Mouse (Mus musculus): ENCODE data around the gene Nr4a3. TPM values are rescaled to one million over a fixed set of nuclear protein-coding genes. Genes with fewer than 3 reads are reported as not detected.

Gene Nr4a3
- total RNA-seq, 2 experiments from 2014 or later = 4.5 to 12.4 TPM

DNA sequence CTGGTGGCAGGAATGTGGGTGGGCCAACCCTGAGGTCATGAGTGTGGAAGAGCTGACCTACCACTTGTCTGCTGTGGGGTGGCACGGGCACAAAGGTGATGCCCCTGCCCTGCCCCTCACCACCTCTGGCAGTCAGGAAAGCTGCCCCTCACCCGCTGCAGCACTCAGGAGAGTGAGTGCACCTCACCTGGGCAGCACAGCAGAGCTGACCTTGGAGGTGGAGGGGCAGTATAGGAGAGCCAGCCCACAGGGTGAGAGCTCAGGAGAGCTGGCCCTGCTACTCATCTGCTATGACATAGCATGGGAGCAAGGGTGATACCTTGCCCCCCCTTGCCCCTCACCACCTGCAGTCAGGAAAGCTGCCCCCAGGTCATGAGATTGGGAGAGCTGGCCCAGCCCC, 57.0 kb downstream of the Nr4a3 start:
- intact Hi-C loops (cut with DNase I) = no loop called here
- DNase-seq = no peak

DNA sequence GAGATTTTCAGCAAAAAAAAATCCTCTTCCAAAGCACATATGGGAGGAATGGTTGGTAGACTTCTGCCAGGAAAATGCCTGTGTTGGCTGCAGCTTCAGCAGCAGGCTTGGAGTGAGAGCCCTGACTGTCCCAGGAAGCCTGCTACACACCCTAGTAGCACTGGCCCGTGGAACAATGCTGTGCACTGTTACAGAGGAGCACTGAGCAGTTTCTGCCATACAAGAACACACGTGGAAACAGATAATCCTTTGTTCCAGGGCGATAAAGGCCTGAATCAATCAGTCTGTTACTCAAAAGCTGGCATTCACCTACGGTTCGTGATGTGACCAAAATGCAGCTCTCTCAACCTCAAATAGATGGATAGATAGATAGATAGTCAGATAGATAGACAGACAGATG, 60.4 kb downstream of the Nr4a3 start:
- DNase-seq = no peak
- intact Hi-C loops (cut with DNase I) = no loop called here

DNA sequence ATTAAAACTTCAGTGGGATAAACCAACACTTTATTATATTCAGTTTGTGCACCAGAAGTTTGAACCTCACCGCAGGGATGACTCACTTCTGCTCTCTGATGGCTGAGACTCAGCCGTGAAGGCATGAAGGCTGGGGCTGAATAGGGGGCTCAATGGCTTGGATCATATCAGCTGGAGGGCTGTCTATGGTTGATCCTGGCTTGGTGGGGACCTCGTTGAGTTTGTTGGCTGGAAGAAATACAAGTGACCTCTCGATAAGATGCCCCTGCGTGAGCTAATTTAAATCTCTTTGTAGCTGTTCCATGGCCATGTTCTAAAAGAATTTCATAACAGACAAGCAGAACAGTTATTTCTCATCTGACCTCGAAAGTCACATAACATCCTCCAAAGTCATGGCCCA, 62.1 kb downstream of the Nr4a3 start:
- intact Hi-C loops (cut with DNase I) = no loop called here
- no peak for DNase-seq

DNA sequence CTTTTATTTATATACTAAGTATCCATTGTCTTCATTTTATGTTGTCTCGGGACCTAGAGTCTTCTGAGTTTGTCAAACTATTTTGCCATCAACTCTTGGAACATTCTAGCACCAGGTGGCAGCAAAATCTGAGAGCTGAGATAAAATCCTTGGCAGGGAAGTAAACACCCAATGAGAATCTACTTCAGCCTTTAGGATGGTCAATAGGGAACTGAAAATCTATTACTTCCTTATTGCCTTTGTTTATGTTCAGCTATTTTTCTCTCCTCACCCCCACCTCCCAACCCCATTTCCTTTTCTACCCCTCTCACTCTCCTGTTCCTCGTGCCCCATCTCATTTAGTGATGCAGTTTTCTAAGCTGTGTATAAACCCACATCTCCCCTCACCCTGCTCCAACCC, 63.6 kb downstream of the Nr4a3 start:
- intact Hi-C loops (cut with DNase I) = no loop called here
- peak in 1 of 2 experiments; percentile 6 for DNase-seq

DNA sequence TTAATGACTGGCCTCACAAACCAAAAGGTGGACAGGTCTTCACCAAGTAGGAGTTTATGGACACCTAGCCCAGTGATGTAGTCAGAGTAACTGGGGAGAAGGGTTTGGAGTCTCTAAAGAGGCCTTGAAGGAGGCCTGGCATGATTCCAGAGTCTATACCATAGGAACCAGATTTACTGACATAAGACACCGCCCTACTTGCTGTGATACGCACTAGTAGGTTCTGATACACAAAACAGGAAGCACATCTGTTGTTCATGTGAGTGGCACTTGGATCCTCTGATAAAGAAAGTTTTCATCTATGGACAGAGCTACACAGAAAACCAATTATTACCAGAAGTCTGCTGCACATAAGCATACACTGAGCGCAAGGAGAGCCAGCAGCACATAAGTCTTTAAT, 65.4 kb downstream of the Nr4a3 start:
- intact Hi-C loops (cut with DNase I) = no loop called here

DNA sequence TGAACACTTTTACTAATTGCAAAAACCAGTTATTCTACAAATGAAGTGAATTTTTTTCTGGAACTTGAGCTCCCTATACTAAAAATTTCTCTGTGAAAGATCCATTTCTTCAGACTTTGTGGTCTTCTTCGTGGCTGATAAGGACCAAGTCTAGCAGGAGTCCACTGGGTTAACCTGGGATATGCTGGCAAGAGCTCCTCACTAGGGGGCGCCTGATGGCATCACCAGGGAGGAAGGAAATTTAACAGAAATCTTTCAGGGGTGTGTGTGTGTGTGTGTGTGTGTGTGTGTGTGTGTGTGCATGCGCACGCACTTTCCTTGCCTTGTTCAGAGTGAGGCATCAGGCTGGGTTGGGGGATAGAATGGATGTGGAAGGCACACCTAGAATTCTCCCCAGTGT, 71.2 kb downstream of the Nr4a3 start:
- peak; percentile 10 to 17 for DNase-seq
- intact Hi-C loops (cut with DNase I) = no loop called here

More for the DNA sequence above, 65.4 kb downstream of the Nr4a3 start:
- DNase-seq = no peak

DNA sequence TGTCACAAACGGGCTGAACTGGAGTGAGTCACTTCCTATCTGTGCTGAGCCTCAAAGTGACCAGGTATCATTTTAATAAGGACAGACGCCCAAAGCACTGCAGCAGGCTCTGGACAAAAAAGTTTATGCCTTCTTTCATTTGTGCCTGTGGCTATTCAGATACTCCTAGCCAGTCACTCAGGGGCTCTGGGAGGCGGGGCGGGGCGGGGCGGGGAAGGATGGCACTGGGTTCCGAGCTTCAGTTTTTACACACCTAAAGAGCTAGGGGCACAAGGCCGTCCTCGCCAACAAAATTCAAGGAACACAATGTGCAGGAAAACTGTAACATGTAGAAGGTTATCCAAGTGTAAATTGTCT, 79.4 kb downstream of the Nr4a3 start:
- intact Hi-C loops (cut with DNase I) = loop anchor here (2.0 kb wide), 1 partner anchor 78 kb away; no protein-coding TSS in a partner anchor
- no peak for DNase-seq

DNA sequence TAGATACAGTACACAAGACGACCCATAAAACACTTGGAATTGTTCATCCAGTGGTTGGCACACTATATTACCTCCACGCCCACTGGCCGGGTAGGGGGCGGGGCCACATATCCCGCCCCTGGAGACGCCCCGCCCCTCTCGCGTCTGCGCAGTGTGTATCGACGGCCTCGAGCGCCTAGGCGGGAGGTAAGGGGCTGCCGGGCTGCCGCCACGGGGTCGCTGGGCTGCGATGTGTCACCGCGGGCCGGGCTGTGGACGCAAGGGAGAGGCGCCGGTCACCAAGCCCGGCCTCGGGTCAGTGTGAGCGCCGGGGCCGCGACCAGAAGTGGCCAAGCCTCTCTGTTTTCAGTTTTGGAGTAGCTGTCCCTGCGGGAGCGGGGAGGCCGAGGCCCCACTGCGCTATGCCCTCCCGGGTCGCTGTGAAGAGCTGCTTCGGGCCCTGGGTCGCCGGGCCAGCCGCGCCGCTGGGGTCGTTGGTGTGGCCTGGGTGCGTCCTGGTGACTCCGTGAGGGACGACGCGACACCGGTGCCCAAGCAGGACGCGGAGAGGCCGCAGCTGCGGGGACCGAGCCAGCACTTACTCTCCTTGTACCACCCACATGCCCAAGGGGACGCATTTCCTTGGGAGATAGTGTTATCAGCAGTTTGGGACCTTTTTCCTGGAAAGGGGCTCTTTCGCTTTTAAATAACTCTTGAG, 80.0 kb downstream of the Nr4a3 start, which contains the start of gene Stx17:
Gene Stx17, plus strand, starts transcription at position 143 of the 697 bp plus-strand sequence.
- peak; percentile 90 to 91 for DNase-seq
- intact Hi-C loops (cut with DNase I) = loop anchor here (2.0 kb wide), 1 partner anchor 78 kb away; no protein-coding TSS in a partner anchor

DNA sequence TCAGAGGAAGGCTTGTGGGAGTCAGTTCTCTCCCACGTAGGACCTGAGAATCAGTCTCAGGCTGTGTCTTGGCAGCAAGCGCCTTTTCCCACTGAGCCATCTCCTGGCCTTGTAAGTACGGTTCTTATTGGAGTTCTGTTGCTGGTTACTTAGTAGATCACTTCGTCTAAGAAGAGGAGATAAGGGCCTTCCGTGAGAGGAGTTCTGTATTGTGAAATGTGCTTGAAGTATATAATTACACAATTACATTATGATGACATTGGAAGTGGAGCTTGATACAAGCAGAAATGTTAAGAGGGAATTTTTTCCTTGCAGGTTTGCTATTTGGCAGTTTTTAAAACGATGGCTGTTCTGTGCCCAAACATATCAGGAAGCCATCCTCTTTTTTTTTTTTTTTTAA, 85.4 kb downstream of the Nr4a3 start:
- intact Hi-C loops (cut with DNase I) = no loop called here
- DNase-seq = no peak

DNA sequence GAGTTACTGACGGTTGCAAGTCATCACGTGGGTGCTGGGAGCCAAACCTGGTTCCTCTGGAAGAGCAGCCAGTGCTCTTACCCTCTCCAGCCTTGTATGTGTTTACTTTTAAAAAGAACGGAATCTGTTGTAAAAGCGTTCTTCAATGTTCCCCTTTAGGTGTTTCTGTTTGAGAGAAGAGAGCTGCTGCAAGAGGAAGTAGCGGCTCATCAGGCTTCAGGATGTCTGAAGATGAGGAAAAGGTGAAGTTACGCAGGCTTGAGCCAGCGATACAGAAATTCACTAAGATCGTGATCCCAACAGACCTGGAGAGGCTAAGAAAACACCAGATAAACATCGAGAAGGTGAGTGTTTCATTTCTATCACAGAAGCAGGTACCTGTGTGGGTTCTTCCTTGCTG, 86.7 kb downstream of the Nr4a3 start:
- intact Hi-C loops (cut with DNase I) = no loop called here
- no peak for DNase-seq

DNA sequence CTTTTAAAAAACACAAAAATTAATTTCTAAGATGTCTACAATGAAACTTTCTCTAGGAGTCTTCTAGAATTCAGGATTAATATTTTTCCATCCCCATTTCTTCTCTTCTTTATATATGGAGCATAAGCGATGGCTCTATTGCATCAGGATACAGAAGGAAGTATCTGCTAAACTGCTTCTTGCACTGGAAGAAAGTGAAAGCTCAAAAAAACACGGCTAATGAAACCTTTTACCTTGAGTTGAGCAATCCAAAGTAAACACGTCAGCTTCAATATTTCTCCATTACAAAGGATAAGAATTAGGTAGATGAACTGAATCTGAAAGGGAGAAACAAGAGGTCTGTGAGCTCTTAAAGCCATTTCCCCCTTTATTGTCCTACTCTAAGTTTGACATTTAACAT, 87.8 kb downstream of the Nr4a3 start:
- intact Hi-C loops (cut with DNase I) = no loop called here

More for the DNA sequence above, 87.8 kb downstream of the Nr4a3 start:
- no peak for DNase-seq

Other genes with a start within 250 kb of the Nr4a3 start
- 10 to 100 TPM; 27.1 to 27.4 TPM for gene Stx17, start 79.8 kb downstream of the Nr4a3 start, total RNA-seq (2021)
- gene Erp44, start 234.4 kb downstream of the Nr4a3 start, total RNA-seq (2021) = 10 to 100 TPM; 30.3 to 35.1 TPM
- 1 to 10 TPM; 3.7 to 5.2 TPM for gene Invs, start 234.6 kb downstream of the Nr4a3 start, total RNA-seq (2021)

All from heart, postnatal 10 days (tissue).